Mouse (Mus musculus): ENCODE results near the gene Tubd1. TPM values are rescaled to one million over a fixed set of nuclear protein-coding genes. Genes with fewer than 3 reads are reported as not detected.

Gene Tubd1
- polyA plus RNA-seq, 1 experiment: 1.2 TPM

GRCm38 (mm10) chr11:86538786-86539185 lies 6.0 kb upstream of the Tubd1 start:
- 89% methylated on average over 4 of the region's 4 CpGs for WGBS
- Histone ChIP-seq H3K27ac (ENCODE audit: insufficient read depth, low read depth, low read length) (no peak overlapping the region), H3K4me3 (ENCODE audit: low read depth, low read length) (no peak overlapping the region), H3K36me3 (ENCODE audit: control insufficient read depth, insufficient read depth, low read length) (0 out of 2 replicates have a peak, but pooled peaks cover 5% of the 10 kb centered on the region), H3K27me3 (ENCODE audit: control insufficient read depth, insufficient read depth, low read length) (no peaks in the 10 kb centered on the region), H3K4me1 (ENCODE audit: control insufficient read depth, insufficient read depth, insufficient read length, low read length) (no peaks in the 10 kb centered on the region)
- TF ChIP-seq CTCF (IDR thresholded peaks at IDR 0.05; ENCODE audit: extremely low read depth, insufficient read length, insufficient replicate concordance, low read depth, low read length) (no peak), POLR2A (IDR thresholded peaks at IDR 0.05; ENCODE audit: low read depth, low read length) (no peak)

DNA sequence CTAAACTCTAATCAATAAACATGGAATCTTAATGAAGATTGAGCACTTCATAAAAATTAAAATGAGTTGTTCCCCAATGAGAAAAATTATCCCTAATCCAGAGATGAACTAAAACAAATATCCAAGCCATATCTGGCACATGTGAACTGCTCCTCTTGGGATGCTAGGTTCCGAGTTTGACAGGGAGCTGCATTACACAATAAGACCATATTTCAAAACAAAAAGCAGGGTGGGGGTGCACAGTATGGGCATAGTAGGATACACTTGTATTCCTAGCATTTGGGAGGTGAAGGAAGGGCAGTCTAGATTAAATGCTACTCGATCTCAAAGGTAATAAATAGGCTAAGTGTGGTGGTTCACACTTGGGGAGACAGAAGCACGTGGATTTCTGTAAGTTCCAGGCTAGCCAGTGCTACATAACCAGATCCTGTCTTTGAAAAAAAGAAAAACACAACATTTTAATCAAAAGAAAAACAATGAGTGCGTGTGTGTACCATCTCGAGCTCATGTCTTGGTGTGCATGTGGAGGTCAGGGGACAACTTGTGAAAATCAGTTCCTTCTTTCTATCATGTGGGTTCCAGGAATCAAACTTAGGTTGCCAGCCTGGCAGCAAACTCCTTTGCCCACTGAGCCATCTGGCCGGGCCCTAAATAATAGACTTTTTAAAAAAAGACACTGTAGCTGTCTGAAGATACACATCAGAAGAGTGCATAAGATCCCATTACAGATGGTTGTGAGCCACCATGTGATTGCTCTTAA lies 4.9 kb upstream of the Tubd1 start:
- H3K4me1 ChIP-seq (ENCODE audit: control insufficient read depth, insufficient read depth, insufficient read length, low read length): no peaks in the 10 kb centered on the region
- 81% methylated on average over 6 of the region's 6 CpGs for WGBS
- H3K4me3 ChIP-seq (ENCODE audit: low read depth, low read length): no peak overlapping the region
- no peak overlapping the region for H3K27ac ChIP-seq (ENCODE audit: insufficient read depth, low read depth, low read length)
- TF ChIP-seq CTCF (IDR thresholded peaks at IDR 0.05; ENCODE audit: extremely low read depth, insufficient read length, insufficient replicate concordance, low read depth, low read length): no peak
- TF ChIP-seq POLR2A (IDR thresholded peaks at IDR 0.05; ENCODE audit: low read depth, low read length): no peak
- H3K36me3 ChIP-seq (ENCODE audit: control insufficient read depth, insufficient read depth, low read length): no peaks in the 10 kb centered on the region
- no peaks in the 10 kb centered on the region for H3K27me3 ChIP-seq (ENCODE audit: control insufficient read depth, insufficient read depth, low read length)

- TF ChIP-seq POLR2A (IDR thresholded peaks at IDR 0.05; ENCODE audit: low read depth, low read length) (no peak), CTCF (IDR thresholded peaks at IDR 0.05; ENCODE audit: extremely low read depth, insufficient read length, insufficient replicate concordance, low read depth, low read length) (no peak)
- no peaks in the 10 kb centered on the region for H3K4me1 ChIP-seq (ENCODE audit: control insufficient read depth, insufficient read depth, insufficient read length, low read length)
- H3K4me3 ChIP-seq (ENCODE audit: low read depth, low read length): no peak overlapping the region
- no peaks in the 10 kb centered on the region for H3K36me3 ChIP-seq (ENCODE audit: control insufficient read depth, insufficient read depth, low read length)
- 66% methylated on average over 2 of the region's 2 CpGs for WGBS
- no peak overlapping the region for H3K27ac ChIP-seq (ENCODE audit: insufficient read depth, low read depth, low read length)
- H3K27me3 ChIP-seq (ENCODE audit: control insufficient read depth, insufficient read depth, low read length): no peaks in the 10 kb centered on the region
Measured at GRCm38 (mm10) chr11:86540476-86540845, 4.3 kb upstream of the Tubd1 start.

DNA sequence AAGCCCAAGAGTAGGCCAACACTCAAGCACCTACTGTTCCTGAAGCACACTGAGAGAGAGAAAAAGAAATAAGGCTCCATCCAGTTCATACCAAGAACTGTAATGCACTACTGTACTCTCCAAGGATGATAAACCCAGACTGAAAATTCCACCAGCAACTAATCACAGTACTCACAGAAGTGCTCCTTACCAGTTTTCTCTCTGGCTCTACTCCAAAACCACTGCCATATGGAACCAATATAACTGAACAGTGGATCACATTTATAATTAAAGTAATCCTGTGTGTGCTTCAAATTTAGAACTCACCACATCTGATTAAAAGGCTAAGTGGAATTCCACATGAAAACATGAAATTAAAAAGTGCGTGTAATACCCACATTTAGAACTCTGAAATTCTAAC lies 1.9 kb upstream of the Tubd1 start:
- no peaks in the 10 kb centered on the region for H3K27me3 ChIP-seq (ENCODE audit: control insufficient read depth, insufficient read depth, low read length)
- 54% methylated on average over 1 of the region's 1 CpGs for WGBS
- H3K4me1 ChIP-seq (ENCODE audit: control insufficient read depth, insufficient read depth, insufficient read length, low read length): no peaks in the 10 kb centered on the region
- no peak overlapping the region for H3K4me3 ChIP-seq (ENCODE audit: low read depth, low read length)
- H3K36me3 ChIP-seq (ENCODE audit: control insufficient read depth, insufficient read depth, low read length): no peaks in the 10 kb centered on the region
- no peak overlapping the region for H3K27ac ChIP-seq (ENCODE audit: insufficient read depth, low read depth, low read length)
- TF ChIP-seq CTCF (IDR thresholded peaks at IDR 0.05; ENCODE audit: extremely low read depth, insufficient read length, insufficient replicate concordance, low read depth, low read length): no peak
- no peak for TF ChIP-seq POLR2A (IDR thresholded peaks at IDR 0.05; ENCODE audit: low read depth, low read length)

DNA sequence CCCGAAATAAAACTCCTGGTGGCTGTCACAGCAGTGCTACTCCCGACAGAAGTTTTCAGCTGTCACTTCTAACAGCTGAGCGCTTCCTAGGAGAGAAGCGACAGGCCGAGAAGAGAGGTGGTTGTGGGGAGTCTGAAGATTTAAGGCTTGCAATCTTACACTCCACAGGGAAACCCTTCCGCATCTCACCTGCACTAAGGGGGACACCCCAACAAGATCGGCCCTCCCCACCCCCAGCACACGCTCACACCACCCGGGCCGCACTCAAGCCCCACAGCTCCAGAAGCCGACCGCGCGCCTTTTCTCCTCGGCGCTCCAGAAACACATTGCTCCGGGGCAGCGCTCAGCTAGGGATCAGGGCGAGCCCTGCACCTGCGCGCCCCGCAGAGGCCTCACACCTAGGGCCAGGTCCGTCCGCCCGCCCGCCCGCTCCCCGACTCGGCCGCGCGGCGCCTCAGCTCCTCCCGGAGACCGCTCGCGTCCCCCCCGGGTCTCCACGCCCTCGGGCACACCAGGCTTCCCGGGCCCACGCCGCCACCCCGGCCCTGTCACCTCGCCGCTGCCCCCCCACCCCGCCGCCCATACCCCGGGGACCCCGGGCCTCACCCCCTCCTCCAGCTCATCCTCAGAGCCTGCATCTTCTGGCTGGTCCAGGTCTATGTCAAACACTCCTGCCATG lies 692 bp upstream of the Tubd1 start:
- TF ChIP-seq CTCF (IDR thresholded peaks at IDR 0.05; ENCODE audit: extremely low read depth, insufficient read length, insufficient replicate concordance, low read depth, low read length) (no peak), POLR2A (IDR thresholded peaks at IDR 0.05; ENCODE audit: low read depth, low read length) (no peak)
- WGBS: 2% methylated on average over 50 of the region's 50 CpGs
- H3K36me3 ChIP-seq (ENCODE audit: control insufficient read depth, insufficient read depth, low read length): peaks cover under 1% of the 10 kb centered on the region; the same call in 1 of the 2 replicates

DNA sequence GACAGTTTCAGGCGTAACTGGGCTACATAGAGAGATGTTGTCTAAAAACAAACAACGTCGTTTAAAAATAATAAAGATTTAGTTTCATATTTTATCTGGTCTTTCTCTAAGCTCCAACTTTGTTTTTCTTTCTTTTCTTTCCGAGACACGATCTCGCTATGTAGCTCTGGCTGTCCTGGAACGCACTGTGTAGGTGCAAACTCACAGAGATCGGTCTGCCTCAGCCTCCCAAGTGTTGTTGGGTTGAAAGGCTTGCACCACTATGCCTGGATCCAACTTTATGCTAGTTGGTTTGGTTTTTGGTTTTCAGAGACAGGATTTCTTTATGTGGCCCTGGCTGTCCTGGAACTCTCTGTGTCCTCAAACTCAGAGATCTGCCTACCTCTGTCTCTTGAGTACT lies 765 bp downstream of the Tubd1 start:
- peak overlapping the region; percentile 2; the same call in 1 of the 2 replicates for H3K4me3 ChIP-seq (ENCODE audit: low read depth, low read length)
- H3K4me1 ChIP-seq (ENCODE audit: control insufficient read depth, insufficient read depth, insufficient read length, low read length): no peaks in the 10 kb centered on the region
- no peak for TF ChIP-seq CTCF (IDR thresholded peaks at IDR 0.05; ENCODE audit: extremely low read depth, insufficient read length, insufficient replicate concordance, low read depth, low read length)
- no peak for TF ChIP-seq POLR2A (IDR thresholded peaks at IDR 0.05; ENCODE audit: low read depth, low read length)
- H3K27ac ChIP-seq (ENCODE audit: insufficient read depth, low read depth, low read length): peak overlapping the region; percentile 76; the same call in 1 of the 2 replicates
- WGBS: 56% methylated on average over 8 of the region's 8 CpGs
- H3K27me3 ChIP-seq (ENCODE audit: control insufficient read depth, insufficient read depth, low read length): no peaks in the 10 kb centered on the region
- H3K36me3 ChIP-seq (ENCODE audit: control insufficient read depth, insufficient read depth, low read length): peaks cover 11% of the 10 kb centered on the region

More for the DNA sequence above, 692 bp upstream of the Tubd1 start:
- Histone ChIP-seq H3K4me3 (ENCODE audit: low read depth, low read length) (peak overlapping the region; percentile 76), H3K27ac (ENCODE audit: insufficient read depth, low read depth, low read length) (peak overlapping the region; percentile 35; the same call in 1 of the 2 replicates), H3K4me1 (ENCODE audit: control insufficient read depth, insufficient read depth, insufficient read length, low read length) (no peaks in the 10 kb centered on the region), H3K27me3 (ENCODE audit: control insufficient read depth, insufficient read depth, low read length) (no peaks in the 10 kb centered on the region)

- Histone ChIP-seq H3K4me3 (ENCODE audit: low read depth, low read length) (no peak overlapping the region), H3K4me1 (ENCODE audit: control insufficient read depth, insufficient read depth, insufficient read length, low read length) (no peaks in the 10 kb centered on the region), H3K27ac (ENCODE audit: insufficient read depth, low read depth, low read length) (no peak overlapping the region), H3K36me3 (ENCODE audit: control insufficient read depth, insufficient read depth, low read length) (peaks cover 15% of the 10 kb centered on the region), H3K27me3 (ENCODE audit: control insufficient read depth, insufficient read depth, low read length) (no peaks in the 10 kb centered on the region)
- WGBS: 97% methylated on average over 1 of the region's 1 CpGs
- no peak for TF ChIP-seq POLR2A (IDR thresholded peaks at IDR 0.05; ENCODE audit: low read depth, low read length)
- TF ChIP-seq CTCF (IDR thresholded peaks at IDR 0.05; ENCODE audit: extremely low read depth, insufficient read length, insufficient replicate concordance, low read depth, low read length): no peak
Measured at GRCm38 (mm10) chr11:86547412-86547811, 2.6 kb downstream of the Tubd1 start.
